Mouse (Mus musculus): ENCODE data around the gene Ift20.

DNA sequence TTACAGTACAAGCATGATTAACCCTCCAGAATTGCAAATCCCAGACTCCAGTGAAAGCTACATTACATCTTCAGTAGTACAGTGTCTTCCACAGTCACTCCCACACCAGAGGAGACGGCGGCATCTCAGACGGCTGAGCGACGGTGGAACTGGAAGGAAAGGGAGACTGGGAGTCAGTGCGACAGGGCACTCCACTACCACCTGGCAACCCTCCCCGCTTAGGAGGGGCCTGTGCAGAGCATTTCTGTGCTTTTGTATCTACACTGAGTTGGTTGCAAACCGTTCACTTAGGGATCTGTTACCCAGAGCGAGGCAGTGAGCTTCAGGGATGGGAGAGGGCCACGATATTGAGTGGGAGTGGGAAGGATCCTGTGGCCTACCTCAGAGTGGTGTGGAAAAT, 32.7 kb downstream of the Ift20 start:
- TF ChIP-seq POLR2A (IDR thresholded peaks at IDR 0.05; ENCODE audit: low read depth, low read length) (no peak), CTCF (IDR thresholded peaks at IDR 0.05; ENCODE audit: extremely low read depth, insufficient read length, insufficient replicate concordance, low read depth, low read length) (no peak)
